Mouse (Mus musculus): ENCODE results near the gene Gdpd5. TPM values are rescaled to one million over a fixed set of nuclear protein-coding genes. Genes with fewer than 3 reads are reported as not detected.

Gene Gdpd5
- total RNA-seq (2021), result 1 to 10 TPM; 5.4 to 6.7 TPM
- long read RNA-seq, experiment 1, full-length matches to known transcripts, result 13 of 19 reads
- long read RNA-seq, experiment 1, partial matches to known transcripts, result 1 of 19 reads
- long read RNA-seq, experiment 1, other reads (novel, unspliced or antisense), result 5 of 19 reads
- long read RNA-seq, experiment 2, full-length matches to known transcripts, result 2 of 5 reads
- long read RNA-seq, experiment 2, partial matches to known transcripts, result 0 of 5 reads
- long read RNA-seq, experiment 2, other reads (novel, unspliced or antisense), result 3 of 5 reads

- Histone ChIP-seq H3K4me3 (peak within 1 kb of the TSS; percentile 92), H3K27ac (peak within 1 kb of the TSS; percentile 91)
- intact Hi-C loops (cut with DNase I), result loop anchor here (5.0 kb wide), 1 partner anchor 36 kb away; no protein-coding TSS in a partner anchor
- peak; percentile 99 for DNase-seq
- no peak for TF ChIP-seq CTCF (IDR thresholded peaks at IDR 0.05)
Measured at GRCm38 (mm10) chr7:99381214-99382087, at the start of gene Gdpd5. TSS of gene Gdpd5 (plus strand) at chr7:99381414.

- Histone ChIP-seq H3K27ac (0 out of 2 replicates have a peak overlapping the region, but pooled peaks have one; percentile 0), H3K4me3 (no peak overlapping the region)
- peak; percentile 91 for DNase-seq
- intact Hi-C loops (cut with DNase I), result loop anchor here (1.0 to 2.0 kb wide), 2 partner anchors 32 to 118 kb away; no protein-coding TSS in a partner anchor
- TF ChIP-seq CTCF (IDR thresholded peaks at IDR 0.05), result peak; percentile 100
Measured at GRCm38 (mm10) chr7:99332774-99333480, 48.3 kb upstream of the Gdpd5 start.

- intact Hi-C loops (cut with DNase I), result no loop called here
- Histone ChIP-seq H3K4me3 (no peak overlapping the region), H3K27ac (no peak overlapping the region)
- no peak for TF ChIP-seq CTCF (IDR thresholded peaks at IDR 0.05)
- no peak for DNase-seq
Measured at GRCm38 (mm10) chr7:99340736-99341135, 40.5 kb upstream of the Gdpd5 start.

- Histone ChIP-seq H3K27ac (no peak overlapping the region), H3K4me3 (no peak overlapping the region)
- intact Hi-C loops (cut with DNase I), result no loop called here
- DNase-seq, result no peak
- TF ChIP-seq CTCF (IDR thresholded peaks at IDR 0.05), result no peak
Measured at GRCm38 (mm10) chr7:99343577-99343976, 37.6 kb upstream of the Gdpd5 start.

GRCm38 (mm10) chr7:99347268-99347667 is 33.9 kb upstream of the Gdpd5 start:
- DNase-seq, result no peak
- Histone ChIP-seq H3K27ac (no peak overlapping the region), H3K4me3 (no peak overlapping the region; the same call in 1 of the 2 replicates)
- no peak for TF ChIP-seq CTCF (IDR thresholded peaks at IDR 0.05)
- intact Hi-C loops (cut with DNase I), result no loop called here

GRCm38 (mm10) chr7:99348883-99349282 is 32.3 kb upstream of the Gdpd5 start:
- peak overlapping the region; percentile 85 for H3K4me3 ChIP-seq
- no peak overlapping the region for H3K27ac ChIP-seq
- no peak for DNase-seq
- intact Hi-C loops (cut with DNase I), result no loop called here
- no peak for TF ChIP-seq CTCF (IDR thresholded peaks at IDR 0.05)

GRCm38 (mm10) chr7:99349782-99350720 is 31.2 kb upstream of the Gdpd5 start:
- DNase-seq, result no peak
- Histone ChIP-seq H3K4me3 (peak overlapping the region; percentile 85), H3K27ac (peak overlapping the region; percentile 97)
- no peak for TF ChIP-seq CTCF (IDR thresholded peaks at IDR 0.05)
- intact Hi-C loops (cut with DNase I), result no loop called here

- TF ChIP-seq CTCF (IDR thresholded peaks at IDR 0.05), result no peak
Measured at GRCm38 (mm10) chr7:99351104-99351801, 30.0 kb upstream of the Gdpd5 start.

GRCm38 (mm10) chr7:99351802-99352517 is 29.3 kb upstream of the Gdpd5 start:
- DNase-seq, result peak; percentile 38

More at GRCm38 (mm10) chr7:99351104-99351801, 30.0 kb upstream of the Gdpd5 start:
- Histone ChIP-seq H3K27ac (peak overlapping the region; percentile 97), H3K4me3 (peak overlapping the region; percentile 85)
- intact Hi-C loops (cut with DNase I), result no loop called here
- DNase-seq, result peak; percentile 67

More at GRCm38 (mm10) chr7:99351802-99352517, 29.3 kb upstream of the Gdpd5 start:
- Histone ChIP-seq H3K4me3 (peak overlapping the region; percentile 85), H3K27ac (peak overlapping the region; percentile 97)
- TF ChIP-seq CTCF (IDR thresholded peaks at IDR 0.05), result no peak
- intact Hi-C loops (cut with DNase I), result no loop called here

Data from gastrocnemius, adult 2 months (tissue).